Mouse (Mus musculus): ENCODE results near the gene Mindy2.

Gene Mindy2

GRCm38 (mm10) chr9:70668048-70668447 lies 11.1 kb upstream of the Mindy2 start:
- no peak for DNase-seq (ENCODE audit: low read depth, low spot score)

DNA sequence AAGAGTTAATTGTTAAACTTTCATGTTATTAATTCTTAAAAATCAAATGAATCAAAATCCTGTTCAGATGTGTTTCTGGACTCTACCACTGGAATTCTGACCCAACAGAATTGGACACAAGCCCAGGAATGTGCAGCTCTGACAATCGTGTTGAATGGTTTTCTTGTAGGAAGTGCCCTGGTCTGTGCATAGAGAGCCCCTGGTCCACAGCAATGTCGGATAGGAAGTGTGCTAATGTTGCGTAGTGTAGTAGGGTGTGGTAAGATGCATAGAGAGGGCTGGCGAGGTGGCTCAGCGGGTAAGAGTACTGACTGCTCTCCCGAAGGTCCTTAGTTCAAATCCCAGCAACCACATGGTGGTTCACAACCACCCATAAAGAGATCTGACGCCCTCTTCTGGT lies 9.8 kb upstream of the Mindy2 start:
- no peak for DNase-seq (ENCODE audit: low read depth, low spot score)

DNA sequence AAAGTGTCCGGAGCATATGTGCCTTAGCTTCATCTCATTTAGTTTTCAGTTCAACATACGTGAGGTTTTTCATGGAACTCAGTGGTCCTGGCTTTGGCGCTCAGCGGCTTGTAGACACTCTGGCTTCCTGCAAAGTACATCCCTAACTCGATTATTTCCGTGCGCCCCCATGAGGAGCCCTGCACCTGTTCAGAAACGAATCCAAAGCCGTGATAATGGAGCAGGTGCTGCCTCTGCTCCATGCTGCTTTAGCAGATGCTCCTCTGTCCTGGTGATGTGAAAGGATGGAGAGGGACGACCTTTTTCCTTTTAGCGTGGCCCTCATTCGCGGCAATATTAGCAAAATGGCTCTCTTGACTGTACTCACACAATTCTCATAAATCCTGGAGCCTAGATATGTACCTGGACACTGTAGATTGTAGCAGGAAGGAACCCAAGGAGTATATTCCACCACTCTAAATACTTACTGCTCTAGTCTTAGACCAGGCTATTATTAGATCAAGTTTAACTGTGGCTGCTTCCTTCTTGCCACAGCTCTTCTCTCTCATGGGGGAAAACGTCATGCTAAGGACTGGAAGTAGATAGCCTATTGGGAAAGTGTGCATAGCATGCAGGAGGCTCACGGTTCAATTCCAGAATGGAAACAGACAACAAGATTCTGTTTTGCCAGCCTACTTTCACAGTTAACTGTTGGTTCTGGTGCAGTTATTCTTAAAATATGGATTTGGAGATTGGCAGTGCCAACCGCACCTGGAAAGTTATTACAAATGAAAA lies 8.6 kb upstream of the Mindy2 start:
- DNase-seq (ENCODE audit: low read depth, low spot score): peak; percentile 98

DNA sequence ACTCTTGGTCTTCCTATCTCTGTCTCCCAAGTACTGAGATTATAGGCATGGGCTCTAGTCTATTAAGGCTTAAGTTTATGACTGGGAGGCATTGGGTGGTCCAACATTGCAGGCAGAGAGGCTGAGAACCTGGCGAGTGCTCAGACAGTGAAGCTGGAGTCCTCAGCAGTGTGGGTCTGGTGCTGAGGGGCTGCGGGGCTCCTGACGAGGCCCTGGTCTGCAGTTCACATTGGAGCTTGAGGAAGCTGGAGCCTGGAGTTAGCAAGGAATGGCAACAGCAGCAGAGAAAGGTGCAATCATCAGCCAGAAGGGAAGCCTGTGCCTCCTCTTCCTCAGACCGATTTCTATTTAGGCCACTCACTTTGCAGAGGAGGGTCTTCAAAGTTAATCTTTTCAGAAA lies 7.9 kb upstream of the Mindy2 start:
- no peak for DNase-seq (ENCODE audit: low read depth, low spot score)

DNA sequence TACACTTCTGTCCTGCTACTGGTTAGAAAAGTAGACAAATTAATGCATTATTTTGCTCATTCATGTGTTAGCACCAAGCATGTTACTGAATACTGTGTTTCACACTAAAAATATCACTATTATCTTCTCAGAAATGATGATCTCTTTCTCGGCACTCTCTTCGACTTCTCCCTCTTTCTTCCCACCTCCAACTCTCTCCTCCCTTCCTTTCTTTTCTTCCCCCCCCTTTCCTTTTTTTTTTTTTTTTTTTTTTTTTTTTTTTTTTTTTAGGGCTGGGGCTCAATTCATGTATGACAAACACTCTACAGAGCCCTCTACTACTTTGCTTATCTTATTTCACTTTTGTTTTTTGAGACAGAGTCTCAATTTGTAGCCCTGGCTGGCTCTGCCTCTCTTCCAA lies 1.3 kb upstream of the Mindy2 start:
- no peak for DNase-seq (ENCODE audit: low read depth, low spot score)

GRCm38 (mm10) chr9:70656130-70657007 lies 605 bp downstream of the Mindy2 start, which contains the start of gene Gm10642:
Gm10642 (plus strand) TSS chr9:70656251.
- DNase-seq (ENCODE audit: low read depth, low spot score): peak; percentile 92

GRCm38 (mm10) chr9:70655764-70656129 lies 1.2 kb downstream of the Mindy2 start:
- no peak for DNase-seq (ENCODE audit: low read depth, low spot score)

- peak; percentile 78 for DNase-seq (ENCODE audit: low read depth, low spot score)
These were observed 2.5 kb downstream of the Mindy2 start for GRCm38 (mm10) chr9:70654496-70654895.

GRCm38 (mm10) chr9:70653875-70654274 lies 3.1 kb downstream of the Mindy2 start:
- no peak for DNase-seq (ENCODE audit: low read depth, low spot score)

GRCm38 (mm10) chr9:70652221-70652620 lies 4.8 kb downstream of the Mindy2 start:
- DNase-seq (ENCODE audit: low read depth, low spot score): peak; percentile 59

GRCm38 (mm10) chr9:70650994-70651393 lies 6.0 kb downstream of the Mindy2 start:
- DNase-seq (ENCODE audit: low read depth, low spot score): no peak

DNA sequence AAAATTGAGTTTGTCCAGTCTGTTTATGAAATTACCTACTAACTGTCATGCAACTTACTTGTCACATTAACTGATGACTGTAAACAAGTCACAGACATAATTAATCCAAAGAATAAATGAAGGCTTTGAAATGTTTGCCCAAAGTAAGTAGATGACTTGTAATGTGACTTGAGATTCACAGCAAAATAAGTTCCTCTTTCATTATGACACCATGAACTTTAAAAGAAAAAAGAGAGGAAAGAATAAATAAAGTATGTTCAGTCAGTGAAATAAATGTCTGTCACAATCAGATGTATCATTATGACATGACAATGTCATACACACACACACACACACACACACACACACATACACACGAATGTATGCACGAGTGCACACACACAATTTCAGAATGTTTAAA lies 6.7 kb downstream of the Mindy2 start:
- no peak for DNase-seq (ENCODE audit: low read depth, low spot score)

DNA sequence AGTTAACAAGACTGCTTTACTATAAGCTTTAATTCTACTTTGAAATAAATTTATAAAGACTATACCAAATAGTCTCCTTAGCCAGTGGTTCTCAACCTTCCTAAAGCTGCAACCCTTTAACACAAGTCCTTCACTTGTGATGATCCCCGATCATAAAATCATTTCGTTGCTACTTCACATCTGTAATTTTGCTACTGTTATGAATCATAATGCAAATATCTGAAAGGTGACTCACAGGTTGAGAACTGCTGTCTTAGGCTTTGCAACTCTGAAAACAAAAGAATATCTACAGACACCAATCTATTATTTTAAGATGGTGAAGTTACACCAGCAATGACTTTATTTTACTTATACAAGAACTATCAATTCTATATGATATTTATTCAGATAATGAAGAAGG lies 20.2 kb downstream of the Mindy2 start:
- DNase-seq (ENCODE audit: low read depth, low spot score): no peak

GRCm38 (mm10) chr9:70631665-70632064 lies 25.3 kb downstream of the Mindy2 start:
- no peak for DNase-seq (ENCODE audit: low read depth, low spot score)

DNA sequence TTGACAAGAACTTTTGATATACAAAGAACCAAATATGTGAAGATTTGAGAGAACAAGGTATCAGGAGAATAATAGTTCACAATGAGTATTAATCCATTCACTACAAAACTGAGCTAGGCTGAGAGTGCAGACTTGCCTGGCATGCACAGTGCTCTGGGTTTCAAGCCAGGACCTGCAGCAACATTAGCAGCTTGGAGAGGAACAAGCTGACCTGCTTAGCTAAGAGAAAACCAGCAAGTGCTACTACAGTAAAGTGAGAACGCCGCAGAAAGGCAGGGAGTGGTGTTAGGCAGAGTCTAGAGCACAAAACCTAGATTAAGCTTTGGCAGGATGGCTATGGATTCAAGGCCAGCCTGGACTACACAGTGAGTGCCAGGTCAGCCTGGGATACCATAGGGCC lies 27.3 kb downstream of the Mindy2 start:
- peak; percentile 86 for DNase-seq (ENCODE audit: low read depth, low spot score)

GRCm38 (mm10) chr9:70611026-70611673 lies 45.8 kb downstream of the Mindy2 start:
- DNase-seq (ENCODE audit: low read depth, low spot score): no peak

DNA sequence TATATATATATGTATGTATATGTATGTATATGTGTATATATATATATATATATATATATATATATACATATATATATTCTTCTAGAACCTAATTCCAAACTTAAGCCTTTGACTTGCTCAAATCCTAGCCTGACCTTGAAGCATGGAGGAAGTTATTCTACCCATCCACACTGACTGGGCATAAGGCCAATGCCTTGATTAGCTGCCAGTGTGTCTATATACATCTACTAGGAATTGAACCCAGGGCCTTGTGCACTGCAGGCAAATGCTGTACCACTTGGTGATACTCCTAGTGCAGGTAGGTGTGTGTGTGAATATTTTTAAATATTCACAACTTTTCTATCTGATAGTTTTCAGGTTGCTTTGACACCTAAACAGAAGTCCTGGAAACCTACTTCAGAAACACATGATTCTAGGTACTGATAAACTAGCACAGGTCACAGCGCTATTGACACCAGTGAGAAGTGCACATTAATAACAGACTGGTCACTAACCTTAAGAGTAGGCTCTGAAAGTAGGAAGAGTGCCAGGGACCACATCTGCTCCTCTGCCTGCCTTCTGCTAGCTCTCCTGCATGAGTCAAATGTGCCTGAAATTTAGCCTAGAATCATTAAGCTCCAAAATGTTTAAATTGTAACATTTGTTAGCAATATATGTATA lies 54.7 kb downstream of the Mindy2 start:
- peak; percentile 48 for DNase-seq (ENCODE audit: low read depth, low spot score)

GRCm38 (mm10) chr9:70598271-70598670 lies 58.7 kb downstream of the Mindy2 start:
- no peak for DNase-seq (ENCODE audit: low read depth, low spot score)

- DNase-seq (ENCODE audit: low read depth, low spot score): no peak
These were observed 65.5 kb downstream of the Mindy2 start for GRCm38 (mm10) chr9:70591486-70591885.

GRCm38 (mm10) chr9:70590775-70591174 lies 66.2 kb downstream of the Mindy2 start:
- no peak for DNase-seq (ENCODE audit: low read depth, low spot score)

DNA sequence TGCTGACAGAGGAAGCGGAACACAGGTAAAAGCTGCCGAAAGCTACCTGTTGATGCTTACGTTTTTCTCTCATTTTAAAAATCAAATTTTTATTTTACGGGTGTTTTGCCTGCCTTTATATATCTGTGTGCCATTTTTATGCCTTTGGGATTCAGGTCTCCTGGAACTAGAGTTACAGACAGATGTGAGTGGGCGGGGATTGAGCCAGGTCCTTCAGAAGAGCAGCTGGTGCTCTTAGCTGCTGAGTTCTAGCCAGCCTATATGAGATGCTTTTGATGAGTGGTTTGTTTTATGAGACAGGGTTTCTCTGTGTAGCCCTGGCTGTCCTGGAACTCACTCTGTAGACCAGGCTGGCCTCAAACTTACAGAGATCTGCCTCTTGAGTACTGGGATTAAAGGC lies 69.8 kb downstream of the Mindy2 start:
- DNase-seq (ENCODE audit: low read depth, low spot score): peak; percentile 73

GRCm38 (mm10) chr9:70585172-70585571 lies 71.8 kb downstream of the Mindy2 start:
- no peak for DNase-seq (ENCODE audit: low read depth, low spot score)

Data from brain, adult 2 months (tissue).